Mouse (Mus musculus) neural tube, embryonic 11.5 days (tissue): Measurements from ENCODE around the gene Hk1. TPM values are rescaled to one million over a fixed set of nuclear protein-coding genes. Genes with fewer than 3 reads are reported as not detected.
A peak's percentile ranks its signal among the peaks of the same experiment; 100 is the strongest.

Experiments used
- ATAC-seq: fragments of 200-750 bp; cut with Nextera tagmentation; 2 replicates; pipeline ENCODE4 v1.8.0; 2017; ENCODE audit warnings: moderate number of reproducible peaks, mild to moderate bottlenecking, moderate TSS enrichment, moderate library complexity; ENCODE audit not compliant: insufficient read depth, low FRiP score, low TSS enrichment
- DNase-seq: peaks from one replicate; pipeline ENCODE4 v3.0.0-alpha.2; 2015; ENCODE audit warnings: low spot score
- H3K27ac ChIP-seq: fragments of 300-500 bp; sonication (generic); 2 replicates; pipeline ENCODE4 v1.5.1; 2014; ENCODE audit warnings: low read depth, mild to moderate bottlenecking, low read length
- H3K27me3 ChIP-seq: fragments of 300-500 bp; sonication (generic); 2 replicates; pipeline ENCODE4 v1.6.1; 2014; ENCODE audit warnings: mild to moderate bottlenecking, low read length, mixed read lengths; ENCODE audit not compliant: control insufficient read depth, insufficient read depth
- H3K36me3 ChIP-seq: fragments of 300-500 bp; sonication (generic); 2 replicates; pipeline ENCODE4 v1.6.1; 2014; ENCODE audit warnings: mild to moderate bottlenecking, low read length, moderate library complexity, mixed read lengths; ENCODE audit not compliant: control insufficient read depth, insufficient read depth
- H3K4me1 ChIP-seq: fragments of 300-500 bp; sonication (generic); 2 replicates; pipeline ENCODE4 v1.6.1; 2014; ENCODE audit warnings: low read length, mixed read lengths; ENCODE audit not compliant: control insufficient read depth, insufficient read depth
- H3K4me2 ChIP-seq: fragments of 300-500 bp; sonication (generic); 2 replicates; pipeline ENCODE4 v1.6.1; 2014; ENCODE audit warnings: low read depth, mild to moderate bottlenecking, moderate library complexity
- H3K4me3 ChIP-seq: fragments of 300-500 bp; sonication (generic); 2 replicates; pipeline ENCODE4 v1.5.1; 2014; ENCODE audit warnings: low read depth, low read length
- H3K9ac ChIP-seq: fragments of 300-500 bp; sonication (generic); 2 replicates; pipeline ENCODE4 v1.6.1; 2014; ENCODE audit warnings: mild to moderate bottlenecking, low read length
- H3K9me3 ChIP-seq: fragments of 300-500 bp; sonication (generic); 2 replicates; pipeline ENCODE4 v1.6.1; 2016; ENCODE audit warnings: low read length; ENCODE audit not compliant: control insufficient read depth
- WGBS: fragments of 180-500 bp; shearing (Covaris S2); extraction: QIAGEN DNeasy Blood & Tissue Kit; methylation state at CpG from one replicate; pipeline ENCODE4 v1.1.7; 2014; 5-methylcytosine and 5-hydroxymethylcytosine counted together
- polyA plus RNA-seq: library from polyadenylated mRNA; unstranded; fragments of >200 nt; fragmentation: Nextera tagmentation; extraction: Ambion mirVana; gene quantifications from 2 replicates; pipeline ENCODE4 v1.2.1, GENCODE M21; 2014

Hk1 gene
- polyA plus RNA-seq, 1 experiment from 2014 or later, result 36.9 TPM

DNA sequence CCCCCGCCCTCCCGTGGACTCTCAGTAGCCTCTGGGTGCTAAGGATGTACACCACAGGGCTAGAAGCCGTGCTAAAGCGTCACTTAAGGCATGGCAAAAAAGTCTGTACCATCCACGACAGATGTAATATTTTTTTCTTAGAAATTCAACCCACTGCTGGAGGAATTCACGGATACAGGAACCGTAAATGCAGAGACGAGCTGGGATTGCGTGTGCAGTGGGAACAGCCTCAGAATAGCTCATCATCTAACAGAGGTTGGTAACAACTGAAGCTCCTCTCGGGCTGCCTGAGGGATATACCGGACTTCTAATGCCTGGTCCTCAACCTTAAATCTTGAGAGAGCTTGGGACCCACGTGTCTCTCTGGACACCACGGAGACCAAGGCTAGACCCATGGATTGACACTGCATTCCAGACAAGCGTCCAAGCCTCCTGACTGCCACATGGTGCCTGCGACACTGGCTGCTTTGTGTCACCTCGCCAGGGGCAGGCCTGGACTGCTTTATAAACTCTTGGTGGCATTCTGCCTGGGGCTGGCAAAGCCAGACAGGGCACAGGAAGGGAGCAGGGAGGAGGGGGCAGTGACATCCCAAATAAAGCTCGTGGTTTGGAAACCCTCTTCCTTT is 23.5 kb downstream of the Hk1 start:
- ATAC-seq (no peak), DNase-seq (no peak)
- H3K4me3 ChIP-seq, result no peak overlapping the region
- 77% methylated on average over 17 of the region's 17 CpGs for WGBS
- H3K4me1 ChIP-seq, result no peaks in the 10 kb centered on the region
- H3K27me3 ChIP-seq, result no peaks in the 10 kb centered on the region
- peak overlapping the region; percentile 29 for H3K9ac ChIP-seq
- no peaks in the 10 kb centered on the region for H3K36me3 ChIP-seq
- H3K9me3 ChIP-seq, result no peaks in the 10 kb centered on the region
- H3K4me2 ChIP-seq, result no peak overlapping the region
- no peak overlapping the region for H3K27ac ChIP-seq

DNA sequence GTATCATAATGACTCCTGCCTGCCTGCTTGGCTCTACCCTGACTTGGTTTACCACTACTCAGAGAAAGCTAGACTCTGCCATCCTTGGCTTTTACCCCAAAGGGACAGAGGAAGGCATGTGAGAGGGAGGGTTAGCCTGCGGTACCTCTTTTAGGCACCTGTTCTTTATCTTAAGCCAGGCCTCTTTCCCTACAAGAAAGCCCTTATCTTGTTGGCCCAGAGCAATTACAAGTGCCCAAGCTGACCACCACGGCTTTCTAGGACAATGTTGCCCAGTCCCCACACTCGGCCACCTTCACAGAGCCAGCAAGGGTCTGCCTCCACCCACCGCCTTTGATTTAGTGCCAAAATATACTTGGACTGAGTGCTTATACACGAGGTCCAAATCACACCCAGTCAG is 34.6 kb downstream of the Hk1 start:
- no peak overlapping the region for H3K27ac ChIP-seq

DNA sequence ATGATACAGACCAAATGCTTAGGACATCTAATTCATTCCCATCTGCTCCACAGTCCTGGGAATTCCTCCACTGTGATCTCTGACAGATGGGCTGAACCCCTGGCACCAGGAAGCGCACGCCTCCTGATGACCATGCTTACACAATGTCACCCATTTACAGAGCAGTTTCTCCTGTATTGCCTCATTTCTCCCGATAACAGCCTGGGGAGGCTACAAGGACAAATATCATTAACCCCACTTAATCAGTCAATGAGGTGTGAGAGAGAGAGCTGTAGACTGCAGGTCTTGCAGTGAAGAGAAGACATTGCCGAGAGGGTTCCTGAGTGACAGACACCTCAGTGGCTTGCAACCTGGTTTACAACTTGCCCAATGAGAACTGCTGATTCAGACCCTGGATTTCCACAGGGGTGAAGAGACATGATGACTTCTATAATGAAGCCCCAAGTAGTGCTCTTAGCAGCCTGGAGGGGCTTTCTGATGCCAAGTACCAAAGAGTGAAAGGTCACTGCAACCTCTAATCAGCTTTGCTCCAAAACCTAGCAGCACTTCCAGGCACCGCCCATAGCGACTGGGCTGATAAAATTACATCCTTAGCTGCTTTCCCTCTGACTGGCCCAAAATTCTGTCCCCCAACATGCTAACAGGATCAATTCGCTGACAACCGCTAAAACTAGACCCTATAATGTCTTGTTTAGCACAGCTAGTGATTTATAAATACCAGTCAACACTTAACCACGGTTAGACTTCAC is 35.5 kb downstream of the Hk1 start:
- Histone ChIP-seq H3K4me2 (no peak overlapping the region), H3K9me3 (no peaks in the 10 kb centered on the region), H3K27ac (no peak overlapping the region), H3K4me3 (no peak overlapping the region), H3K9ac (no peak overlapping the region), H3K27me3 (no peaks in the 10 kb centered on the region), H3K4me1 (peaks cover 6% of the 10 kb centered on the region), H3K36me3 (no peaks in the 10 kb centered on the region)
- ATAC-seq (no peak), DNase-seq (no peak)
- 76% methylated on average over 9 of the region's 9 CpGs for WGBS

More for the DNA sequence above, 34.6 kb downstream of the Hk1 start:
- no peaks in the 10 kb centered on the region for H3K36me3 ChIP-seq
- H3K9me3 ChIP-seq, result no peaks in the 10 kb centered on the region
- no peaks in the 10 kb centered on the region for H3K27me3 ChIP-seq
- no peak for DNase-seq
- 80% methylated on average over 5 of the region's 5 CpGs for WGBS
- no peak for ATAC-seq
- no peak overlapping the region for H3K9ac ChIP-seq
- H3K4me3 ChIP-seq, result no peak overlapping the region
- no peak overlapping the region for H3K4me2 ChIP-seq
- H3K4me1 ChIP-seq, result no peaks in the 10 kb centered on the region

DNA sequence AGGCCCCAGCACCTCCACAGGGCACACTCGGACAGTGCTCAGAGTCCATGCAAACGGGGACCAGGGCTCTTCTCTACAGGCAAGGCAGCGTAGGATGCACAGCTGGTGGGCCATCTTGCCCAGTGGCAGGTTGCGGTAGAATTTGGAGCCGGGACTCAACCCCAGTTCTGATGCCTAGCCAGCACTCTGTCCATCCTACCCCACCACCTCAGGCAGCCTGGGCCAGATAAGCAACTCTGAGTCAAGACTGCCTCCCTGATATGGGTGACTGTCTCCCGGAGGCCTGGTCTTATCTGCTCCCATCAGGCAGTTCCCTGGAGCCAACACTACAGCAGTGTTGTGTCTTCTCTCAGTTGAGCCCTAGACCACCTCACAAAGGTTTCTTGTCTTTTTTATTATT is 37.2 kb downstream of the Hk1 start:
- ATAC-seq (no peak), DNase-seq (no peak)
- H3K27me3 ChIP-seq, result no peaks in the 10 kb centered on the region
- H3K4me1 ChIP-seq, result peaks cover 6% of the 10 kb centered on the region
- 95% methylated on average over 6 of the region's 6 CpGs for WGBS
- H3K9me3 ChIP-seq, result no peaks in the 10 kb centered on the region
- no peak overlapping the region for H3K9ac ChIP-seq
- H3K27ac ChIP-seq, result no peak overlapping the region
- H3K36me3 ChIP-seq, result no peaks in the 10 kb centered on the region
- H3K4me2 ChIP-seq, result no peak overlapping the region
- H3K4me3 ChIP-seq, result no peak overlapping the region

DNA sequence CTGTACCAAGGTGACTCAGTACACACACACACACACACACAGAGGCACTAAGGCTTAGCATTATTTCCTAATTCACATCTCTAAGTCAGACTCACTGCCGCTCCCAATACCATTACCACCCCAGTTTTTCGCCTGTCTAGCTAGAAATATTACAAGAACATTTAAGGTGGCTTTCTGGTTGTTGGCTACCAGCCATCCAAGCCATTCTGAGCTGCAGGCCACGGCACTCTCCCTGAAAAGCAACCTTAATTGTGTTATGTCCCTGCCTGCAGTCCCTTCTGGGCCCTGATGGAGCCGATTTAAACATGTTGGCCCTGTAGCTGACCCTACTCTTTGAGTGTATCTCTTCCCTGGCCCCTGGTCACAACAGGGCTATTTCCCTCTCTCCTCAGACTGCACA is 37.8 kb downstream of the Hk1 start:
- H3K27ac ChIP-seq, result no peak overlapping the region
- H3K9ac ChIP-seq, result no peak overlapping the region
- ATAC-seq (no peak), DNase-seq (no peak)
- H3K27me3 ChIP-seq, result no peaks in the 10 kb centered on the region
- no peak overlapping the region for H3K4me2 ChIP-seq
- 88% methylated on average over 4 of the region's 4 CpGs for WGBS
- no peaks in the 10 kb centered on the region for H3K9me3 ChIP-seq
- H3K4me3 ChIP-seq, result no peak overlapping the region
- peaks cover 6% of the 10 kb centered on the region for H3K4me1 ChIP-seq
- H3K36me3 ChIP-seq, result no peaks in the 10 kb centered on the region

DNA sequence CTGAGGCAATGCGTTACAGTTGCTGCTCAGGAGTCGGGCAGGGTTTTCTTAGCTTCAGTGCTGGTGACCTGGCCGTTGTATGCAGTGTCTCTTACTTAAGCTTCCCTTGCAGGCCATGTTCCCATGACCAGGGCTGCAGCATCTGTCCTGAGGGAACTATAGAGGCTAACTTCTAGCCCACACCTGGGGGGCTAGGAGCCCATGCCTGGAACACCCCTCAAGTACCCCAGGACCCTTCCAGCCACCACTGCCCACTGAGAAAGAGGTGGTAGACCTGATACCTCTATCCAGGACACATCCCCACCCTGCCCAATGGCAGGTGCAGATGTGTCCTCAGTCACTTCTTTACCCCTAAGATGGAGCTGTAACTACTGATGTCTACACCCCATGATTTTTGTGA is 38.7 kb downstream of the Hk1 start:
- no peaks in the 10 kb centered on the region for H3K36me3 ChIP-seq
- peak overlapping the region; percentile 70; the same call in 1 of the 2 replicates for H3K9ac ChIP-seq
- peak overlapping the region; percentile 65 for H3K4me3 ChIP-seq
- H3K27me3 ChIP-seq, result no peaks in the 10 kb centered on the region
- WGBS, result 38% methylated on average over 3 of the region's 3 CpGs
- no peak for DNase-seq
- no peaks in the 10 kb centered on the region for H3K9me3 ChIP-seq
- H3K27ac ChIP-seq, result no peak overlapping the region
- ATAC-seq, result no peak
- H3K4me2 ChIP-seq, result peak overlapping the region; percentile 95
- peaks cover 6% of the 10 kb centered on the region for H3K4me1 ChIP-seq

DNA sequence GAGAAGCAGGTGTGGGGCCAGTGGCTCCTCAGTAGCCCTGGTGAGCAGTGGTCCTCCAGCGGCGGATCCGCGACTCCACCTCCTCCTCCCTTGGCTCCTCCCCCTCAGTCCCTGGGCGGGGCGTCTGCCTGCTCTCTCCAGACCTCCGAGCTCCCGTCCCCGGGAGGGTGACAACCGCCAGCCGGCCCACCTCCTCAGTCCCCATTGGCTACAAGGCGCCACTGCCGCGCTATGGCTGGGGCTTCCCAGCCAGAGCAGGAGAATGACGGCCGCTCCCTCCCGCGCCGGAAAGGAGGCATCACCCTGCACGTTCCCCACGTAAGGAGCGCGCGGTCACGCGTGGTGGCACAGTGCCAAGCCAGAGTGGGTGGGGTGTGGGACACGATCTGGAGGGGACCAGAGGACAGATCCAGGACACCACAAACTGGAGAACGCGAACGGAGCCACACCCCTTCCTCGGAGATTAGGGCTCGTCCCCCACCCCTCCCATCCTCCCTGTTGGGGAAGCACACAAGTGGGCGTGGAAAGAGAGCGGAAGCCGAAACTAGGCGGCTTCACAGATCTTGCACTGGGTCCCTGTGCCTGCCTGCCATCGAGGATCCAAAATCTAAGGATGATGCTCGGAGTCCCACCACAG is 39.5 kb downstream of the Hk1 start:
- DNase-seq (peak; percentile 97), ATAC-seq (peak; percentile 99)
- Histone ChIP-seq H3K9me3 (no peaks in the 10 kb centered on the region), H3K9ac (peak overlapping the region; percentile 70), H3K4me1 (peaks cover 6% of the 10 kb centered on the region), H3K36me3 (no peaks in the 10 kb centered on the region), H3K4me3 (peak overlapping the region; percentile 65), H3K4me2 (peak overlapping the region; percentile 95), H3K27ac (peak overlapping the region; percentile 76; the same call in 1 of the 2 replicates), H3K27me3 (no peaks in the 10 kb centered on the region)
- under 1% methylated on average over 35 of the region's 38 CpGs for WGBS

DNA sequence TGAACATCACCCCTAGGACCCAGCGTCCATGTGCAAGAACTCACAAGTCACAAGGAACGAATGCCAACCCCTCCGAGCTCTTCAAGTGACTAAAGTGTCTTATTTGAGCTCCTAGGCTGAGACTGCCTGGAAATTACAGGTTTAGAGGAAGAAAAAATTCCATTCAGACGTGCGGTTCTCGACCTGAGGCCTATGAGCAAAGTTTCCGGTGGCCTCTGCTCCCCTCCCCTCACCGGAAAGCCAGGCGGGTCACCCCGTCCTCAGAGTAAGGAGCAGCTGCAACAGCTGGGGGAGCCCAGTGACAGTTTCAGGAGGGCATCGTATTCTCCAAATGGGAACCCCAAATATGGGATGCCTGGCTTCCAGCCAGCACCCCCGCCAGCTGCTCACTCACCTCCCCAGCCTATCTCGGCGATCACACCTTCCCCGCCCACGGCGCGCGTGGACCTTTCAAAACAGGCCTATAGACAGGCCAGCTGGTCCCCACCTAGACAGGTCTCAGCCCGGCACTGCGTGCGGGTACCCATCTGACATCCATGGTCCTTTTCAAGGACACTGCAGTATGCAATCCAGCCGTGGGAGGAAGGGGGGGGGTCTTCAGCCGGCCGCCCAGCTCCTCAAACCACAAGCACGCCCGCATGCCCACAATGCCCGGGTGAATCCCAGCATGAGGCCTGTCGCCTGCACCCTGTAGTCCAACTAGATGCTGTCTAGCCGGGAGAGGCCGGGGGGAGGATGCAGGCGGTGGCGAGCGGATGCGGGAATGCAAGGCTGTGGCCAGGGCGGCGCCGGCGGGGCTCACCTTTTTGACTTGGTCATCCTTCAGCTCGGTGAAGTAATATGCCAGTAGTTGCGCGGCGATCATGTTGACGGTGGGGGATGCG is 40.3 kb downstream of the Hk1 start:
- H3K36me3 ChIP-seq, result no peaks in the 10 kb centered on the region
- WGBS, result 6% methylated on average over 45 of the region's 45 CpGs
- no peaks in the 10 kb centered on the region for H3K9me3 ChIP-seq
- no peak overlapping the region for H3K27ac ChIP-seq
- peak overlapping the region; percentile 70 for H3K9ac ChIP-seq
- ATAC-seq, result peak; percentile 56
- peak overlapping the region; percentile 95 for H3K4me2 ChIP-seq
- peak overlapping the region; percentile 65 for H3K4me3 ChIP-seq
- H3K4me1 ChIP-seq, result peaks cover 6% of the 10 kb centered on the region
- no peak for DNase-seq
- H3K27me3 ChIP-seq, result no peaks in the 10 kb centered on the region
